Mouse (Mus musculus) v-Abl transformed pro-B cells (cell line): ENCODE results near the gene Prepl.

Source experiments
- in situ Hi-C, 2 experiments: fragments of 400-800 bp; cut with MboI; formaldehyde crosslinking; loops; one replicate each; pipeline ENCODE4 v1.15.1; 2025; ENCODE audit not compliant: unreplicated experiment in 2 of 2

Prepl gene

DNA sequence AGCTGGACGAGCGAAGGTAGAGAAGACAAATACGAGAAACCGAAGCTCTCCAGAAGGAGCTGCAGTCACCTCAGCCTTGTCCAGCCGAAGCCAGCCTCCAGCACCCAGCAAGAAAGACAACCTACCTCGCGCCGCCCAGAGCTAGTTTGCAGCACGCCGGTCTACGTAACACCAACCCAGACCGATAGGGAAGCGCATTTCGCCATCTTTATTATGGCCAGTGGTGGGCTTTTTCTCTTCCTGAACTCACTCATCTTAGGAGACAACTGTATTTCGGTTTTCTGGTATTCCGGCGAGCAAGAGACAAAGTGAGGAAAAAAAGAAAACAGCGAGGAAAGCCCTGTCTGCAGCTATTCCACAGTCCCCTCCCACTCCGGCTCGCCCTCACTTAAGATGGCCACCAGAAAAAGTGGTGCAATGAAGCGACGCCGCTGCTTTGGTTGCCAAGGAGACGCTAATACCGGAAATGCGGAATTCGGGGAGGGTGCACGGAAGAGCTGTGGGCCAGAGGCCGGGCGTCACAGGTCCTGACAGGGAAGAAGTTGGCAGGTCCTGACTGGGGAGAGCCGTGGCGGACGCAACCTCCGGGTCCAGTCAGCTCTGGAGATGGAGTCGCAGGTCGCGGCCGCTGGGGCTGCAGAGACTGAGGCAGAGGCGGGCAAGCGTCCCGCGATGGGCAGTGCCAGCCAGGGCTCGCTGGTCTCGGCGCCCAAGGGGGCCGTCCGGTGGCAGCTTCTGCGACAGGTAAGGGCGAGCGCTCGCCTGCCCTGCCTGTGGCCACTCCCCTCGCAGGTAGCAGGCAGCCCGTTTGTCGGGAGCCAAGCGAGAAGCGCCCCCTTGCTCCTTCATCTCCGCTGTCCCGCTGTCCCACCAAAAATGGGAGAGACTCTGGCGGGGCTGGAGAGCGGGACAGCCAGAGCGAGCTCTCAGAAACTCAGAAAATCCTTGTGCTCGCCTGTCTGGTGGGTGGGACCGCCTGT is at the start of gene Prepl, which contains the start of gene Camkmt:
Gene Prepl, minus strand, starts transcription at position 122 of the 980 bp plus-strand sequence.
Gene Camkmt, plus strand, starts transcription at position 433 of the 980 bp plus-strand sequence.
- in situ Hi-C loops: loop anchor here (5.0 to 10.0 kb wide), 4 partner anchors 133 to 1226 kb away; partner anchors contain the start of gene Ppm1b (in 2 of the 2)

DNA sequence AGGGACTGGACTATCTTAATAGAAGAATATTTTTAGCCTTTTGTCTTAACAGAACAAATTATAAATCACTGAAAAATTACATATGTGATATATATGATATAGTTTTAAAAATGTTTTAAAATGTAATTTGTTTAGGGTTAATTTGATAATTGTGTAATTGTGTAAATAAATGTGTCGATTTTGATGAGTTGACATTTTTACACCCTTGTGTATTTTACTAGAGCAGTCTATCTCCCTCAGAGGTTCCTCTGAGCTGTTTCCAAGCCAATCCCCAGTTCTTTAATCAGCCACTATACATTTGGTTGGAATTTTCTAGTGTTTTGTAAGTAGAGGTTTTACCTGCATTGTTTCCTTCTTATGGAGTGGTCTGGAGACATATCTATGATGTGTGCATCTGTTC is 48.4 kb upstream of the Prepl start:
- in situ Hi-C loops: no loop called here

GRCm38 (mm10) chr17:85116643-85117042 is 26.6 kb upstream of the Prepl start:
- in situ Hi-C loops: loop anchor here in 1 of 2 experiments (10.0 kb wide), 1 partner anchor 242 kb away; no protein-coding TSS in a partner anchor

- in situ Hi-C loops: loop anchor here (5.0 to 10.0 kb wide), 2 partner anchors 239 to 519 kb away; no protein-coding TSS in a partner anchor
These were observed 23.4 kb upstream of the Prepl start for GRCm38 (mm10) chr17:85113441-85113840.

- in situ Hi-C loops: loop anchor here (5.0 to 10.0 kb wide), 2 partner anchors 236 to 522 kb away; no protein-coding TSS in a partner anchor
These were observed 20.6 kb upstream of the Prepl start for GRCm38 (mm10) chr17:85110640-85111039.

- in situ Hi-C loops: no loop called here
These were observed 13.3 kb upstream of the Prepl start for GRCm38 (mm10) chr17:85103310-85103709.

DNA sequence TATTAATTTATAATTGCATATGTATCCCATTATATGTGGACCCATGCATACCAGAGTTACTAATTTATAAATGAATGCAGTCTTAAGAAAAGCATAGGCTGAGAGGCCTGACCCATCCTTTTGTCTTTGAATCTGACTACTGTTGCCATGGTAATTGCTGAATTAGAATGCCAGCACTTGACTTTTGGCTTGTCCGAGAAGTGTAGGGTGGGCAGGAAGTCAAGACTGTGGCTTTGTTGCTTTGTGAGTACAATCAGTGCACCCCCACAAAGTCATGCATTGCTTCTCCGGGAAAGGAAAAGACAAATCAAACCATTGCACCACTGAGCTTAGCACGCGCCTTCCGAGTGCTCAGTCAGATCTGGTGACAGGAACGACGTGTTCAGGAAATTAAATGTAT is 11.7 kb upstream of the Prepl start:
- in situ Hi-C loops: no loop called here

GRCm38 (mm10) chr17:85100232-85100631 is 10.2 kb upstream of the Prepl start:
- in situ Hi-C loops: no loop called here

DNA sequence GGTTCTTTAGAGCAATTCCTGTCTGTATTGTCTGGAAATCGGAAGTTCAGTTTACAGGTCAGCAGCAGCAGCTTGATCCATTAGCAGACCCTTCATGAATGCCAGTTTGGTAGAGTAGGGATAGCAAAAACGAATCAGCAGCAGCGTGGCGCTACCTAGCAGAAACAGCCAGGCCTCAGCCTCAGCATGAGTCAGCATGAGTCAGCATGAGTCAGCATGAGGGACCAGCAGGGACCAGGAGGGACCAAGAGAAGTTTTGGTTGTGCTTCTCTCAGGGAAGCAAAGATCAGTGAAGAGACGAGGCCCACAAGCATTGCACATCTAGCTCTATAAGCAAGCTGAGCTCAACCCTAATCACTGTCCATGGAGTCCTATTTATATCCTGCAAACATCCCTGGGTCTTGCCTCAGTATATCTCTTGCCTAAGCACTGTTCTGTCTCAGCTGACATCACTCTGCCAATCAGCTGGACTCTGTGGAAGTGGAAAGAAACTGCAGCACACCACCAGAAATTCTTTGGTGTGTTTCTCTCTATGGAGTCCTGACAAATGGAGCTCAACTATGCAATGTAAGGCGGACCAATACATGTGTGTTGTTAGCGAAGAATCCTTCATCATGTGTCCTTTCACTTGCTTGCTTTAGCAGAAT is 8.8 kb upstream of the Prepl start:
- in situ Hi-C loops: loop anchor here (10.0 kb wide), 3 partner anchors 224 to 1234 kb away; no protein-coding TSS in a partner anchor

GRCm38 (mm10) chr17:85096396-85096795 is 6.4 kb upstream of the Prepl start:
- in situ Hi-C loops: loop anchor here (10.0 kb wide), 3 partner anchors 222 to 1232 kb away; no protein-coding TSS in a partner anchor

GRCm38 (mm10) chr17:85091762-85092161 is 1.7 kb upstream of the Prepl start:
- in situ Hi-C loops: loop anchor here (5.0 to 10.0 kb wide), 4 partner anchors 134 to 1227 kb away; partner anchors contain the start of gene Ppm1b (in 2 of the 2)

- in situ Hi-C loops: loop anchor here (5.0 to 10.0 kb wide), 5 partner anchors 132 to 1225 kb away; partner anchors contain the start of genes Ppm1b (in 2 of the 2) and Lrpprc (in 1 of the 2)
These were observed 420 bp downstream of the Prepl start for GRCm38 (mm10) chr17:85089621-85090020.

GRCm38 (mm10) chr17:85089011-85089410 is 1.0 kb downstream of the Prepl start:
- in situ Hi-C loops: loop anchor here in 1 of 2 experiments (10.0 kb wide), 1 partner anchor 294 kb away; the partner anchor contains the start of gene Lrpprc

DNA sequence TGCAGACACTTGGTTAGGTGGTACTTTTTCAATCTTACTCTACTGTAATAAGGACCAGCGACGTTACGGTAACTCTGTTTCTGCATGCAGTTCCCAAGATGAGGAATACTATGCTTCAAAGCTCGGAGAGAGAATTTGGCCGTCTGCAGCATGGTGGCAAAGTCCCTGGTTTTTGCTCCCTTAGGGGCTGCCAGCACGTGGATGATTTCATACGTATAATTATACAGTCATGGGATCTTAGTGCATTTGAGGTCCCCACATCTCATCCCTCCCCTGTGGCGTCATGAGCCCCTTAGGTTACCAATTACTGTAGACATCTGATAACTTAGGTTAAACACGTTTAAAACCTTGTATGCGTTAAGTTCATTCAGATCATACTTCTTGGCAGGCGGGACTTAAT is 1.6 kb downstream of the Prepl start:
- in situ Hi-C loops: loop anchor here in 1 of 2 experiments (10.0 kb wide), 1 partner anchor 294 kb away; the partner anchor contains the start of gene Lrpprc

- in situ Hi-C loops: loop anchor here in 1 of 2 experiments (10.0 kb wide), 1 partner anchor 293 kb away; the partner anchor contains the start of gene Lrpprc
These were observed 2.5 kb downstream of the Prepl start for GRCm38 (mm10) chr17:85087591-85087990.

DNA sequence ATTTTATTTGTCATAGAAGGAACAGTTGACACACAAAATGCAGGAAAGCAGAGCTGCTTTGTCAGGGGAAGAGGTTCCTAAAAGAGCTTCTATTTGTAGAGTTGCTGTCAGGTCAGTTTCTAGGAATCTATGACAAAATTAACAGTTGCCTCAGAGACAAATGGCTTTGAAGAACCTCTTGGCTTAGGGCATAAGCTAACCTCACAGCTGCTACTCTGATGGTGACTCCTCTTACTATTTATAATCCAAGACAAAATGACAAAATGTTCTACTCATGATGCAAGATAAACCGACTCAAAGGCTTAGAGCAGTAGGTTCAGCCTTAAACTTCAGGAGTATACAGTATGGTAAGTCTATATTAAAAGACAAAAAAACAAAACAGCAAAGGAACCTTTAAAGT is 3.5 kb downstream of the Prepl start:
- in situ Hi-C loops: loop anchor here in 1 of 2 experiments (10.0 kb wide), 1 partner anchor 292 kb away; the partner anchor contains the start of gene Lrpprc

DNA sequence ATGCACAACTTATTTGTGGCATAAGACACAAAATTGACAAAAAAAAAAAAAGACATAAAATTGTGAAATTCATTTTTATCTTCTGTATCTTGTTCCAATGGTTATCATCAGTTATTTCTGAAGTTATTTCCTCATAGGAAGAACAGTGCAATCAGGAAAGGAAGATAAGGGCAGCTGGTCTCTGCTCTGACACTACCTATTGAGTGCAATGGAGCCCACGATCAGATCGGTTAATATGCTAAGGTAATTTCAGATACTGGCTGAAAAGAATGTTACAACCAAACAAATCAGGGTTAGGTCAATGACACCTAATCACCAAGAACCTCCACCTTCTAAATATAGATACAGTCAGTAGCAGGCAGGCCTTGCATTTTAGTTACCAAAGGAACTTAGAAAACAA is 4.7 kb downstream of the Prepl start:
- in situ Hi-C loops: loop anchor here in 1 of 2 experiments (10.0 kb wide), 1 partner anchor 291 kb away; the partner anchor contains the start of gene Lrpprc

DNA sequence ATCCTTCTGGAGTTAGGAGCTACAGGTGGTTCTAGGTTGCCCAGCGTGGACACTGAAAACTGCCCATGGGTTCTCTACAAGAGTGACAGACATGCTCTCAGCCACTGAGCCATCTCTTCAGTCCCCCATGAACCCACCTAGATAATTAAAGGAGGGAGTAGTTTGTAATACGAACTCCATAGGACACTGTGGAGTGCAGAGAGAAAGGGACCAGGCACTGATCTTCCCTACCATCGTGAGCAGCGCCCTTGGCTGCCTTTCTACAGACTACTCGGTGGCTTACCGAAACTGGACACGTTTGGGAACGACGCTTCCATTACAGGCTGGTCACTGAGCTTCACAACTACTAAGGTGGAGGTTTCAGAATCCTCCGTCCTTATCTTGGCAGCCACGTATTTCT is 9.3 kb downstream of the Prepl start:
- in situ Hi-C loops: loop anchor here in 1 of 2 experiments (10.0 kb wide), 1 partner anchor 286 kb away; the partner anchor contains the start of gene Lrpprc

DNA sequence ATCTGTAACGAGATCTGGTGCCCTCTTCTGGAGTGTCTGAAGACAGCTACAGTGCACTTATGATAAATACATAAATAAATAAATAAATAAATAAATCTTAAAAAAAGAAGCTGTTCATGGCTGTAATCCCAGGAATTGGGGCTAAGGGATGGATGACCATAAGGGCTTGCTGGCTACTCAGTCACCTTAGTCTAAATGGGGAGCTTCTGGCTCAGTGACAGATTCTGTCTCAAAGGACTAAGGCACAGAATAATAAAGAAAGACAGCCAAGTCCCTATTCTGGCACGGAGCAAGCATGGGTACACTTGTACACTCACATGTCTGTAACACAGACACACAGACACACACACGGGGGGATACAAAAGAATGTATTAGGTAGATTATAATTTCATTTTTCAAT is 10.8 kb downstream of the Prepl start:
- in situ Hi-C loops: no loop called here

DNA sequence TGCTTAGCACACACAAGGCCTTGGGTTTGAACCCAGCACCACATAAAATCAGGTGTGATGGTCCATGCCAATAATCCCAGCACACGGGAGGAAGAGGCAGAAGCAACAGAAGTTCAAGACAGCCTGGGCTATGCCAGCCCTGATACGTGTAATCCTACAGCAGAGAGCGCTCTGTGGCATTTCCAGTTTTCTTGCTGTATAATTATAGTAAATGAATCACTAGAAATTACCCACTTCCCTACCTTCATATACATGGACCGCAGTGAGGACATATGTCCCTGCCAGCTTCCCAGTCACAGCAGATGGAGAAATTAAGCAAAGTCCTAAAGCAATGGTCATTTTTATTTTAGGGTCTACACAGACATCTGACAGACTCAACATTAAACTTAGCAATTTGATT is 16.0 kb downstream of the Prepl start:
- in situ Hi-C loops: no loop called here
